Mouse (Mus musculus): ENCODE data around the gene Khk.
A peak's percentile ranks its signal among the peaks of the same experiment; 100 is the strongest.

Gene Khk

DNA sequence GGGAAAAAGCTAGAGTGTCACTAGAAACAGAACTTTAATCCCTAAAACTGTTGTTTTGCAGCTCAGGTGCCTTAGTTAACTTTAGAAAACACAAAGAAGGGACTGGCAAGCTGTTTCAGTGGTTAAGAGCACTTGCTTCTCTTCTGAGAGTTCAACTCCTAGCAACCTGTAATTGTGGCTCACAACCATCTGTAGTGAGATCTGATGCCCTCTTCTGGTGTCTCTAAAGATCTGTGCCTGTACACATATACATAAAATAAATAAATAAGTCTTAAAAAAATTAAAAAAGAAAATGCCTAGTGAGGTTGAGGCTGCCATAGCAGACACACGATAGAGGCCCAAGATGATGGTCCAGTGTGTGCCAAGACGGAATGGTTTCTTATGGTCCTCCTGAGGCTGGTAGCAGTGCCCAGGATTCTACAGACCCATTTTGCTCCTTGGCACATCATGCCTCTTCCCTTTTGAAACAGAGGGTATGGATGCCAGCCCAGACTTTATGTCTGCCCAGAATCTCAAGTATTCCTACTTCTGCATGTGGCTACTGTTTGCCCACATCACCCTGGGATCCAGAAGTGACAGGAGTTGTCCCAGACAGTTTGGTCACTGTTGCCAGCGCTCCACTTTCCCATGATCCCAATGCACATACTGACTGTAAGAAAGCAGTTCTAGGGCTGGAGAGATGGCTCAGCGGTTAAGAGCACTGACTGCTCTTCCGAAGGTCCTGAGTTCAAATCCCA lies 13.7 kb downstream of the Khk start:
- DNase-seq (ENCODE audit: low spot score in 2 of 2), result no peak

DNA sequence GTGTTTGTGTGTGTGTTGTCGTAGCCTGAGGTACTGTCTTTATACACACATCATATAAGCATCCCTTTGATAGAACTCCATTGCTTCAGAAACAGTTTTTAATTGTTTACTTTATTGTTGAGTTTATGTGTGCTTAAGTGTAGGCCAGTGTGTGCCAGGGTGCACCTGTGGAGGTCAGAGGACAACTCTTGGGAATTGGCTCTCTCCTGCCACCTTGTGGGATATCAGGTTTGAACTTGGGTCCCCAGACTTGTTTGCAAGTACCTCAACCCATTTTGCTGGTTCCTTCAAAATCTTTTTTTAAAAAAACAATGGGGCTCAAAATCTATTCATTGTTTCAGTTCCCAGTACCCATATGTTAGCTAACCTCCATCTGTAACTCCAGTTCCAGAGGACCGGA lies 21.8 kb downstream of the Khk start:
- DNase-seq (ENCODE audit: low spot score in 2 of 2), result peak in 1 of 2 experiments; percentile 54

DNA sequence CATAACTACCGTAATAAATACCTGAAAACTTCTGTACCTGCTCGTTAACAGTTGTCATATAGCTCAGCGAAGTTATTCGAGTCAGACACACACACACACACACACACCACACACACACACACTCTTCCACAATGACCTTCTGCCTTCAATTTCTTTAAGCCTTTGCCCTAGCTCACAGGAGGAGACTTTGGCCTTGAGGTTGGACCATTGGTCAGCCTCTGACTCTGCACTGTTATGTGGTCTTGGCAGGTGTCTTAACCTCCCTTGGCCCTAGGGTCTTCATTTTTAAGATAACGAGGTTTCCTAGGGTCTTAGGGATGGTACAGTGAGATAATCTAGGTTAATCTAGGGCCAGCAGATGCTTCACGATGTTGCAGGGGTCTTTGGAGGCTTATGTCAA lies 23.1 kb downstream of the Khk start:
- DNase-seq (ENCODE audit: low spot score in 2 of 2), result no peak

DNA sequence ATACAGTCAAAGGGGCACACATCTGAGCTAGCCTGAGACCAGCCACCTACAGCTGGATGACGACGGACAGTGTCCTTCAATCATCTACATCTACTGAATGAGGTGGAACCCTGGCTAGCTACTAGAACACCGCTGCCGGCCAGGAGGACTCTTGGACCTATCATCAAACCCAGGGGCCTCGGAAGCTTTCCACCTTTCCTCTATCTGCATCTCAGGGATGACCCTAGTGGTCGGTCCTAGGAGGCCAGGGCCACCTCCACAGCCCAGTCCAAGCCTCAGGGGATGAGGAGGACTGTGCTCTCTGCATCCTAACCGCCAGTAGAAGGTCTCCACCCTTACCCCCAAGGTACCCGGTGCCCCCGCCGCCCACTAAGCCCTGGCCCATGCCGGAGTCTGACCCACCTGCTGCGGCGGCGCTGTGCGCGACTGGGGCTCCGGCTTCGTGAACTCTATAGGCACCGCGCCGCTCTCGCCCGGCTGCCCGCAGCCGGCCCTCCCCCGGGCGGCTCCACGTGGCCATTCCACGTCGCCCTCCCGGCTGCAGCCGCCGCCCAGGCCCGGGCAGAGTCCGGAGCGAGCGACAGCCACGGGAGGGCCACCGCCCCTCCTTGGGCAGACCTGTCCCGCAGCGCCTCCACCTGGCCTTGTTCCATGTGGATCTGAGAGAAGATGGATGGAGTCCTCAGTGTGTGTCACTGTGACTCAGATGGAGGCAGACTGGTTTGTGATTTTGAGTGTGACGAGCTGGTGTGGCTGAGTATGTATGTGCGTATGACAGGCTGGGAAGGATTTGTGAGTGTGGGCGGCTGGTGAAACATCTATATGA lies 23.9 kb downstream of the Khk start, which contains the start of gene Cgref1:
Gene Cgref1, minus strand, starts transcription at position 636 of the 826 bp plus-strand sequence.
- DNase-seq (ENCODE audit: low spot score in 2 of 2), result peak in 1 of 2 experiments; percentile 30

DNA sequence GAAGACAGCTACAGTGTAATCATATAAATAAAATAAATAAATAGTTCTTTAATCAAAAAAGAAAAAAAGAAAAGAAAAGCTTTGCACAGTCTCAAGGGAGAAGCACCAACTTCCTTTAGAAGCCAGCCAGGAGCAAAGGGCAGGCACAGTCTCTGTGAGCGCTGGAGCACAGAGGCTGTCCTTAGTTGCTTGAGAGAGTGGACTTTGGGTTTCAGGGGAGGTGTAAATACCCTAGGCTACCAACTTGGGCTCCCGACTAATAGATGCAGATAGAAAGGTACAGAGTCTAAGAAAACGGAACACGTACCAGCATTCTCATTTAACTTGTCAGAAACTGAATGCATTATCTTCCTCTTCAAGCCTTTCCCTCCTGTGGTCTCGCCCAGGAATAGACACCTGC lies 27.4 kb downstream of the Khk start:
- no peak for DNase-seq (ENCODE audit: low spot score in 2 of 2)

DNA sequence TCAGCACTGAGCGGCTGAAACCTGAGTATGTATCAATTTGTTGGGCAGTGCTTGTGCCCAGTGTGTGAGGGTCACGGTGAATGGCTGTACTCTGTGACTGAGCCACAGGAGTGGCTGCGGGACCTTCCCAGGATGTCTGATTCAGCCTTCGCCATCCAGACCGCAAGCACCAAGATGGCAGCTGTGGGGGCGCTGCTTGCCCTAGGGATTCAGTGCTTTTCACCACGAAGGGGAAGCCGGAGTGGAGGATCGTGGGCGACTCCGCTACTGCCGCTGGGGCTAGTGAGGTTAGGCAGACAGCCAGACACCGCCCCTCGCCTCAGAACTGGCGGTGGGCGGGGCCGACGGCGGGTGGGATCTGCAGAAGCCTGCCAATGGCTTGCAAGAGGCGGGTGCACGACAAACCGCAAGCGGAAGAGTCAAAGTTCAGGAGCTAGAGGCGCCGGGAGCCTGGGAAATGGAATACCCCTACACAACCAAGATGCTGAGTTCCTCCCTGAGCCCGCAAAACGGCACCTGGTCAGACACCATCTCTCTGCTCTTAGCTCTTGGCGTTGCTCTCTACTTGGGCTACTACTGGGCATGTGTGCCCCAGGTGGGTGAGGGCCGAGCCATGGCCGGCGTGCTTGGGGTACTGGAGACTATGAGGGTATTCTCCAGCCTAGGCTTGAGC lies 28.6 kb downstream of the Khk start:
- DNase-seq (ENCODE audit: low spot score in 2 of 2), result peak; percentile 92 to 93

DNA sequence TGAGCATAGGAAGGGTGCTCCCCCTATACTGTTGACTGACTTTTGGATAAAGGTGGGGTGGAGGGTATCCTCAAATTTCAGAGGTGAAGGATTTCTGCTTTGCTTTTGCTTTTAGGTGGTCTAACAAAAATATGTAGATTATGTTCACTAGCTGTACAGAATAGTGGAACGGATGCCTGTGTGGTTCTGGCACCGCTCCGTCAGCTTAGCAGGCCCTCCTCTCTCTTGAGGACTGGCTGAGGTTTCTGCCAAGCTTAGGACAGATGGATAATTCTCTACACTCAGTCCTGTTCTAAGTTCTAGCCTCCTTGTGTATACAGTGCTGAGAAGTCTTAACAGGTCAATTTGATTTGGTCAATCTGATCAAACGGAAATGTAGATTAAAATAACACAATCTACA lies 29.2 kb downstream of the Khk start:
- no peak for DNase-seq (ENCODE audit: low spot score in 2 of 2)

DNA sequence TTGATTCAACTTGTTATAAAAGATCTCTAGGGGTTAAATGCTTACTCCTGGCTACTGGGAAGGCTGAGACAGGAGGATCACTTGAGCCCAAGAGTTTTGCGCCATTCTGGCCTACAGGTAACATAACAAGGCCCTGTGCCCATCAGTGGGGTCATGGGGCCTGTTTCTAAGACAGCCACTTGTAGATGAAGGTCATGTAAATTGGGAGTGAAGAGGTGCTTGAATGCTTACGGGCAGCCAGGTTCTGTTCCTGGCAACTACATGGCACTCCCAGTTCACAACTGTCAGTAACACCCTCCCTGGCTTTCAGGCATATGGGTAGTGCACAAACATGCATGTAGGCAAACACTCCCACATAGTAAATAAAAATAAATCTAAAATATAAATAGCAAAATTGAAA lies 29.7 kb downstream of the Khk start:
- no peak for DNase-seq (ENCODE audit: low spot score in 2 of 2)

DNA sequence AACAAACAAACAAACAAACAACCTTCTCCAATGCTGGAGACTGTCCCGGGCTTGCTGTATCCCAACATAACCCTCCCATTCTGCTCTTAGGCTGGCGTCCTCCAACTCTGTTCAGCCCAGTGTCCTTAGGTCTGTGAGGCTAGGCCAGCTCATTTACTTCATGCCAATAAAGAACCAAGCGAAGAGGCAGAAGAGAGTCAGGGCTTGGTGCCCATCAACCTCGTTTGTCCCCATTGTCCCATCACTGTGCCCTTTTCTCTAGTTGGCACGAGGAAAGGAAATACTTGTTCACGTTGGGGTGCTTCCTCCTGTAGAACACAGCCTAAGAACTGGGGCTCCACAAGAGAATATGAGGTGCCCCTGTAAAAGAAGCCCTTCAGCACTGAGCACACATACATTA lies 30.5 kb downstream of the Khk start:
- DNase-seq (ENCODE audit: low spot score in 2 of 2), result no peak

DNA sequence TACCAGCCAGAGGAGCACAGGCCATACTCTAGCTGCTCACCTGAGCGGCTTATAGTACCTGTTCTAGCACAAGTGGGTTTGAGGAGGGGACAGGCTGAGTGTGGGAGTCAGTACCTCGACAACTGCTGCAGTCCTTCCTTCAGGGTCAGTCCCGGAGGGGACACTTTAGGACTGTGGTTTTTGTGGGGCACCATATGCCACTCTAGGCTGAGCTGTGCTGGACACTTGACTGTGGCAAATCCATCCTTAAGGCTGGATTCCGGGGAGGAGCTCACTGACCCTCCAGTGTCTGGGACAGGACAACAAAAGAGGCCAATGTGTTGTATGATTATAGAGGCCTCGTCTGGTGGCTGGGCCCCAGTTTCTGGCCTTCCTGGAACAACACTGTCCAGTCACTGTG lies 31.3 kb downstream of the Khk start:
- no peak for DNase-seq (ENCODE audit: low spot score in 2 of 2)

DNA sequence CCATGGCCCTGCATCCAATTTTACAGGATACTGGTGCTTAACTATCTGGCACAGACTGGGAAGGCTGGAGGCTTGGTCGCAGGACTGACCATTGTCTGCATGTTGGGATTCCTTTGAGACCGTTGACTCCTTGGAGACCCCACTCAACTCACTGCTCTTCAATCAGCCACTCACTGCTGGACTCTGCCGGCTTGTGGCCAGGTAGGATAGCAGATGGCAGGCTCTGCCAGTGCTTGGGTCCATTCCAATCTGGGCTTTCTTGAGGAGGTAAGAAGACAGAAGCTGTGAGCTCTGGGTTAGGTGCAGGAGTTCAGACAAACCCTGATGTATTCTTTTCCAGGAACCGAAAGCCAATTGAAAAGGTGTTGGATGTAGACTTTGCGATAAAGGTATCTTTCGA lies 32.8 kb downstream of the Khk start:
- no peak for DNase-seq (ENCODE audit: low spot score in 2 of 2)

DNA sequence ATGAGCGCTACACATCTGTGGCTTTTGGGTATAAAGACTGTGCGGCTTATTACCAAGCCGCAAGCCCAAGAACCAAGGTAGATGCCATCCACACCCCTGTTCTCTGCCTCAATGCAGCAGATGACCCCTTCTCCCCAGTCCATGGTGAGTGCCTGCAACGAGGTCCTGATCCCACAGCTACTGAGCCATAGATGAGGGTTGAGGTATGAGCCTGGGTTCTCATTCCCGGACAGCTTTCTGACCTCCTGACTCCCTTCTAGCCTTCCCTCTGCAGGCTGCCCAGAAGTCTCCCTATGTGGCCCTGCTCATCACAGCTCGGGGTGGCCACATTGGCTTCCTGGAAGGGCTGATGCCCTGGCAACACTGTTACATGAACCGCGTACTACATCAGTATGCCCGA lies 33.3 kb downstream of the Khk start:
- DNase-seq (ENCODE audit: low spot score in 2 of 2), result no peak

DNA sequence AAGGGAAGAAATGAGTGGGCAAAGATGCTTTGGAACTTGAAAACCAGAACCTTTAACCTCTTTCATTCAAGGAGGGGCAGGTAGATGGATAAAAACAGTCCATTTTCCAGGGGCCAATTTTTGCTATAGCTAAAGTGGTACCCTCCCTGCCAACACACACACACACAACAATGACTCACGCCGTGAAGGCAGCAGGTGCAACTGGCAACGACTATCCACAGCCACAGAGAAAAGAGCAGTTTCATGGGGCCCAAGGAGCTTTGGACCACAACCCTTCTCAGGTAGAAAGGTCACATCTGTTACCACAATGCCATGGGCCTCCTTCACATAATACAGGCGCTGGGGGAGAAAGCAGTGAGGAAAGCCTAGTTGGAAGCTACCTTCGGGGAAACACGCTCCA lies 34.5 kb downstream of the Khk start:
- DNase-seq (ENCODE audit: low spot score in 2 of 2), result no peak

DNA sequence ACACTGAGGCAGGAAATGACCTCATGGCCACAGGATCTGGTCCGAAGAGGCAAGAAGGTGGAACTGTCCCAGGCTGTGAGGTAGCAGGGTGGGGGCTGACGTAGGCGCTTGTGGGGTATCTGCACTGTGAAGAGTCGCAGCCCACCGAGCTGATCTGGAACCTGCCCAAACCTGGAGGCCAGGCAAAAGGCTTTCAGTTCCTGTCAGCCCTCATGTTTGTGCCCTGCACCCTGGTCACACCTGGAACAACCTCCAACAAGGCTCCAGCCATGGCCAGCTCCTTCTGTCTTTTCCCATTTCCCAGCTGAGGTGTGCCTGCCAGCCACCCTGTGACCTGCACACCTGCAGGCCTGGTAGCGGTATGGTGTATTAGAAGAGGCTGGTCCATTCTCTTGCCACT lies 36.7 kb downstream of the Khk start:
- DNase-seq (ENCODE audit: low spot score in 2 of 2), result no peak

DNA sequence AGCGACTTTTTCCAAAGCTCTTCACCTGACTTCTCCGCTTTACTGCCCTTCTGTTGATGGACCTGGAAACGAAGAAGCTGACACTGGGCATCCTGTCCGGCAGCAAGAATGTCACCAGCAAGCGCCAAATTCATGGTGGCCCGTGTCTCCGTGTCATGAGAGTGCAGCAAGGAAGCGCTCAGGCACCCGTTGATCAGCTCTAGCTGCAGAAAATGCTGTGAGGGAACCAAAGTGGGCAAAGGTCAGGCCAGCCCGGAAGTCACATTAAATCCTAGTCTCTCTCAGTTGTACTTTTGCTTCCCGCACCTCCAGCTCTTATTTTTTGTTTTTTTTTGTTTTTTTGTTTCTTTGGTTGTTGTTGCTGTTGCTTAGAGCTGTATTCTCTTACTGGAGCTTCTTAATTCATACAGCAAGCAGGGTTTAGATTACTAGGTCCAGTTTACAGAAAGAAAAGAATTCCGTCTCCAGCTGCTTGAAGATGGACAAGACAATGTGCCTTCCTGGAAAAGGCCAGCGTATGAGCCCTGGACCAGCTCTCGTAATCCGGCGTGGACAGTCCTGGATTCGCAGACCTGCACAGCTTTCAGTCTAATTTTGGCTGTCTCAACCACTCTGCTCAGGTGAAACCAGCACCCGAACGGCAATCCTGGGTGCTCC lies 38.1 kb downstream of the Khk start:
- no peak for DNase-seq (ENCODE audit: low spot score in 2 of 2)

DNA sequence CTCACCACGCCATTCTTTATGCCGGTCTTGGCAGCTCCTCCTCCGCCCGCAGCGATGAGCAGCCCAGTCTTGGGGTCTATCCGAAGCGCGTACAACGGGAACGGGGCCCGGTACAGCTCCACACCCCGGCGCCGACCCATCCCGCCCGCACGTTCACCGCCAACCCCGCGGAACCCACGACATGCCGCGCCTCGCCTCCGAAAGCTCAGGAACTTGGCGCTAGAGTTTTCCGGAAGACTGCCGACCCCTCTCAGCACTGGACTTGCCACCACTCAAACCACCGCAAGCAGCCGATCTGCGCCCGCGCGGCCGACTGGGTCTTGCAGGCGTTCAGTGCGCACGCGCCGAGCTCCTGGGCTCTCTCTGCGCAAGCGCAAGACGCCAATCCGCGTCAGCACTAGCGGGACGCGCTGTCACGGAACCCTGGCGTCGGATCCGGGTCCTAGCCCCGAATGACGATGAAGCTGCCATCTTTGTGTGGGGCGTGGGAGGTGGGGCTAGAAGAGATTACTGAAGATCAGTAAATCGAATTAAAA lies 38.8 kb downstream of the Khk start, which contains the start of gene Preb:
Gene Preb, minus strand, starts transcription at position 396 of the 536 bp plus-strand sequence.
- peak; percentile 96 to 99 for DNase-seq (ENCODE audit: low spot score in 2 of 2)

DNA sequence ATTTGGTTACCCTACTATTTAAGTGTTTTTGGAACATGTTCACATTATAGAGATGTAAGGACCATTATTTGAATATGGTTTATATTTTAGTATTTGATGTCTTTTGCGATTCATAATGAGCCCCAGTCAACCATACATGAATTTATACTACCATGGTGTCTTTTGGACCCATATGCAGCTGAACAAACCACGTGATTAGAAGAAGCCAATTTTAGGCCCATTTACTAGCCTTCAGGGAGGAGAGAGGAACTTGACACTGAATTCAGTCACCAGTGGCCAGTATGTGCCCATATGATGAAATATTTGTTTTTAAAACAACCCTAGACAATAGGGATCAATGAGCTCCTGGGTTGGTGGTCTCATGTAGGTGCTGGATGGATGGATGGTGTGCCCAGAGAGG lies 39.6 kb downstream of the Khk start:
- DNase-seq (ENCODE audit: low spot score in 2 of 2), result no peak

DNA sequence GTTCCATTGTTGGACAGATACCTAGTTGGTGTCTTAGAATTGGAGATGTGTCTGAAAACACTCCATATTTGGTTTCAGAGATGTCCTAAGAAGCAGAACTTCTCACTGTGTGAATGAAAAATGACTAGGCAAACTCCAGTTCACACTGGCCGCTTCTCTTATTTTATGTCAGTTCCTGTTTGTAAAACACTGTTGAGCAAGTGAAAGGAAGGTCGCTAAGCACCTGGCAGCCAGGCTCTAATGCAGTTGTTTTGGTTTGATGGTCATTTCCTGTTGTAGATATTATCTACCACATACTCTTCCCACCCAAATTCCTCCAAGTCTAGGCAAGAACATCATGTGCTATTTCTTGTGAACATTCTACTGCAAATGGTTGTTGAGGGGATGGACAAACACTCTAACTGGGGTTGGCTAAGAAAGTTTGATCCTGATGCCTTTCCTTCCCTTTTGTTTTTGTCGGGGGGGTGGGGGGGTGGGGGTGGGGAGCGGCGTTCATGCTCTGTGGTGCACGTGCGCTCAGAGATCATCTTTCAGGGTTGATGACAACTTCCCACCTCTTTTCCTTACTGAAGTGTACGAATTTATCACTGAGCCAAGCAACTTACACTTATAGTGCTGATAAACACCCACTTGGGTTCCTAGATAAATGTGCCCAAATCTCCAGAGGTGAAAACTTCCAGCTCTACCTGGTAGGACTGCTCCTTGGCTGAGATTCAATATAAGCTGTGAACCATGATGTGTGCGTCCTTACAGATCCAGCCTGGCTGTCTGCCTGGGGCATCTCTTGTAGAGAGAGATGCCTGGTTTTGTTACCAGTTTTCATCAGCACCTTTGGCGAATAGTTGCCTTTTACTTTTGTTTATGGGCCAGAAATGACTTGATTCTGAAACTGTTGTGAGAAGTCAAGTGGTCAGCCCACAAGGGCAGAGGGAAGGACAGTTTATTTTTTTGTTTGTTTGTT lies 40.6 kb downstream of the Khk start:
- DNase-seq (ENCODE audit: low spot score in 2 of 2), result no peak

DNA sequence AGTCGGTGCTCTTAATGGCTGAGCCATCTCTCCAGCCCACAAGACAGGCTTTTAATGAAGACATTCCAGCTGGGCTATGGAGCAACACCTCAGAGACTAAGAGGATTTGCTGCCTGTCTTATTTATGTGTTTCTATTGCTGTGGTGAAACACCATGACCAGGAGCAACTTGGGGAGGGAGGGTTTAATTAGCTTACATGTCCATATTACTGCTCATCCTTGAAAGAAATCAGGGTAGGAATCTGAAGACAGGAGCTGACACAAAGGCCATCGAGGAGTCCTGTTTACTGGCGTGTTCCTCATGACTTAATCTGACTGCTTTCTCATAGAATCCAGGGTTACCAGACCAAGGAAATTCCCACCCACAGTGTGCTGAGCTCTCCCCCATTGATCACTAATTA lies 42.7 kb downstream of the Khk start:
- no peak for DNase-seq (ENCODE audit: low spot score in 2 of 2)

DNA sequence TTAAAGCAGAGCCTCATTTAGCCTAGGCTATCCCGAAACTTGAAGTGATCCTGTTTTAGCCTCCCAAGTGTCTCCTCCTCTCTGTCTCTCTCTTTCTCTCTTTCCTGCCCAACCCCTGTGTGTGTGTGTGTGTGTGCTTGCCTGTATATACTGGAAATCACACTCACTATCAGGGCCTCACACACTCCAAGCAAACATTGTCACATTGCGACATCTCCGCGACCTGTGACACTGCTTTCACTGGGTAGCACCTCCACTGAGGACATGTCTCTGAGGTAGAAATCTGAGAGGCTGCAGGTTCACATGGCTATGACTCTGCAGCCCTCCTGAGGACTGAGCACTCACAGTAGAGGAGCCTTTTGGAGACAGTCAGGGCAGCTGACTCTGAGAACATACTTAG lies 45.0 kb downstream of the Khk start:
- DNase-seq (ENCODE audit: low spot score in 2 of 2), result no peak

DNA sequence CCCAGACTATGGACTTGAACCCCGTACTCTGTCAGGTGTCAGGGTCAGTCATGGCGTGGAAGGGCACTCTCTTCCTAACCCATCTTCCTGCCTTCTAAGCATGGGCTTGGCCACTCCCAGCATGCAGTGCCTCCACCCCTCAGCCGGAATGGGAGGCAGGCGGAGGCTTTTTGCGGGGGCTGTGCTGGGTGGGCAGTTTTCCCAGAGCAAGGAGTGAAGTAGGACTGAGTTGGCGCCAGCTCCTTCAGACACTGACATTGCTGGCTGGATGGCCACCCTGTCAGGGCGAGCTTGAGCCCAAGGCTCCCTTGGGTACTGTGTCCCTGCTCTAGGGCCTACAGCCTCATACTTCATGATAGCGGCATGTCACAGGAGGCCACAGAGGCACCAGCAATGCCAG lies 47.2 kb downstream of the Khk start, which contains the start of gene Tcf23:
Gene Tcf23, plus strand, starts transcription at position 247 of the 400 bp plus-strand sequence.
- no peak for DNase-seq (ENCODE audit: low spot score in 2 of 2)

Data from thymus, postnatal 10 days (tissue).